8 mouse cellular contexts compared by ENCODE assay signal in genomic region chr9:47699026-47699425, GRCm38 (mm10).
DNase-seq lines count a peak whose midpoint lies in the region; ATAC-seq and TF ChIP-seq lines count a peak whose summit lies in the region.

No protein-coding gene starts in this region.

- peak; percentile 69 for TF ChIP-seq CTCF in liver, adult 2 months (IDR thresholded peaks at IDR 0.05; ENCODE audit: low read depth, low read length)

- no peaks in the 10 kb centered on the region for H3K9me3 ChIP-seq in liver, embryonic 11.5 days (ENCODE audit: control insufficient read depth, low read length)

- no peak for TF ChIP-seq POLR2A in liver, adult 2 months (IDR thresholded peaks at IDR 0.05; ENCODE audit: extremely low read depth, insufficient read depth, low read length)

- intact Hi-C loops in left cerebral cortex, postnatal 14 days (cut with DNase I), result no loop called here

- H3K9ac ChIP-seq in liver, adult 2 months (ENCODE audit: low read depth, low read length), result no peak overlapping the region
- no peak overlapping the region for H3K9ac ChIP-seq in liver, embryonic 11.5 days (ENCODE audit: low read depth, low read length)

- no peaks in the 10 kb centered on the region; the same call in 1 of the 2 replicates for H3K27me3 ChIP-seq in liver, adult 2 months (ENCODE audit: control insufficient read depth, insufficient read depth, low read length)
- no peaks in the 10 kb centered on the region for H3K27me3 ChIP-seq in liver, embryonic 11.5 days (replicated peaks; ENCODE audit: control insufficient read depth, insufficient read depth, low read length)

- no peak overlapping the region for H3K27ac ChIP-seq in liver, adult 2 months (replicated peaks; ENCODE audit: insufficient read depth, low read depth, low read length)
- H3K27ac ChIP-seq in liver, embryonic 11.5 days (ENCODE audit: low read depth, low read length), result no peak overlapping the region

- H3K36me3 ChIP-seq in liver, adult 2 months (ENCODE audit: control insufficient read depth, insufficient read depth, low read length), result no peaks in the 10 kb centered on the region
- no peaks in the 10 kb centered on the region for H3K36me3 ChIP-seq in liver, embryonic 11.5 days (ENCODE audit: control insufficient read depth, insufficient read depth, low read length)

- no peaks in the 10 kb centered on the region for H3K4me1 ChIP-seq in liver, adult 2 months (ENCODE audit: control insufficient read depth, insufficient read depth, low read length)
- no peaks in the 10 kb centered on the region for H3K4me1 ChIP-seq in liver, embryonic 11.5 days (replicated peaks; ENCODE audit: control insufficient read depth, insufficient read depth, low read length)

- H3K79me2 ChIP-seq in liver, adult 2 months (ENCODE audit: control insufficient read depth, insufficient read depth, low read length), result 0 out of 2 replicates have a peak, but pooled peaks cover 3% of the 10 kb centered on the region

- WGBS in liver, adult 2 months, result 41% methylated on average over 3 of the region's 3 CpGs
- WGBS in liver, embryonic 11.5 days, result 44% methylated on average over 3 of the region's 3 CpGs

- no peak overlapping the region for H3K4me2 ChIP-seq in liver, embryonic 11.5 days

- ATAC-seq in liver, embryonic 11.5 days (replicated peaks; ENCODE audit: low FRiP score), result no peak

- no peak overlapping the region for H3K4me3 ChIP-seq in liver, adult 2 months (ENCODE audit: insufficient read depth, low read depth, low read length)
- H3K4me3 ChIP-seq in liver, embryonic 11.5 days (ENCODE audit: low read depth, low read length), result no peak overlapping the region

- peak; percentile 48 for DNase-seq in liver, adult 2 months (ENCODE audit: extremely low read depth, low read depth, low spot score)
- DNase-seq in liver, embryonic 11.5 days (ENCODE audit: low spot score), result no peak
- peak; percentile 25 for DNase-seq in Muller cell, postnatal 12 days (ENCODE audit: inconsistent ontology term)
- DNase-seq in cerebellum, adult 11-12 months, result peak; percentile 38
- peak; percentile 61 for DNase-seq in gastrocnemius, postnatal 10 days
- DNase-seq in left cerebral cortex, postnatal 14 days (ENCODE audit: low spot score in 2 of 2), result peak; percentile 71 to 81
- peak; percentile 75 for DNase-seq in retina, postnatal 1 day
- no peak for DNase-seq in T-cell, adult 2 months (ENCODE audit: low spot score)

Comparison
In these comparisons a context has a peak if more than half of its experiments do, and no peak if none do; other contexts are left out.
1. DNase-seq: peak in liver, adult 2 months (single experiment), Muller cell, postnatal 12 days (single experiment), cerebellum, adult 11-12 months (single experiment), gastrocnemius, postnatal 10 days (single experiment), left cerebral cortex, postnatal 14 days (2 of 2) and retina, postnatal 1 day (single experiment); none in liver, embryonic 11.5 days (single experiment) and T-cell, adult 2 months (single experiment).